Mouse (Mus musculus) kidney, postnatal 25 days (tissue): ENCODE data around the gene A730049H05Rik.

Source experiments
- DNase-seq, 2 experiments: peaks; one replicate each; pipeline ENCODE4 v3.0.0; 2021; ENCODE audit warnings: mixed read lengths in 2 of 2

Gene A730049H05Rik

GRCm38 (mm10) chr6:92829148-92829547 is 12.9 kb downstream of the A730049H05Rik start:
- no peak for DNase-seq

DNA sequence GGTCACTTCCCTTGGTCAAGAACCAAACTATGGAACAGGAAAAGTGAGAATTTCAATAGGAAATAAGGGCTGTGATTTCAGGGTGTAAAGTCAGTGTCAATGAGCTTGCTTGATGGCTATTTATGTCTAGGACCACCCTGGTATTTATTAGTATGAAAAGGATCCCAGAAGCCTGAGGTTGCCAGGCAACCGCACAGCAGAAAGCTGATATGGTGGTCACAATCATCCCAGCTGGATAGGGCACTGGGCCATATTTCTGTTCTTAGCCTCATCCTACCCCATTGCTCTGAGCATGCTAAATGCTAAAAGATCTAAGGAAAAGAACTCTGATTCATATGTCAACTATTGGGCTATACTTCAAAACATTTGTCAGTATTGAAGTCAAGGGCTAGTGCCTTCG is 14.8 kb downstream of the A730049H05Rik start:
- no peak for DNase-seq

DNA sequence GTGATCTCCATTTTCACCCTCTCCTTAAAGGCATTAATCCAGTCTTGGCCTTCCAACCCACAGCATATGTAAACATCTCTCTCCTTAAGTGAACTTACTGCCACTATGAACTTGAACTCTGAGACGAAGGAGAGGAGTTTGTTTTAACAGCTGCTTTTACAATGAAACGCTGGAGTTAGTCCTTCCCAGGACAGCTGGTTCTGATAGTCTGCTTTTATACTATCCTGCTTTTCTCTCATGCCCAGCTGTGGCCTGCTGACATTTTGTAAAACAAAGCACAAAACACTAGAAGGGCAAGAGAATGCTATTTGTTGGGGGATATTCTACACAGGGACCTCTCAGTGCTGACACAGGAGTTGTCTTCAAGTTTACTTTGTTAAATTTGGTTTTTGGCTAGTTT is 25.7 kb downstream of the A730049H05Rik start:
- DNase-seq, result no peak

GRCm38 (mm10) chr6:92843474-92843873 is 27.2 kb downstream of the A730049H05Rik start:
- DNase-seq, result no peak

DNA sequence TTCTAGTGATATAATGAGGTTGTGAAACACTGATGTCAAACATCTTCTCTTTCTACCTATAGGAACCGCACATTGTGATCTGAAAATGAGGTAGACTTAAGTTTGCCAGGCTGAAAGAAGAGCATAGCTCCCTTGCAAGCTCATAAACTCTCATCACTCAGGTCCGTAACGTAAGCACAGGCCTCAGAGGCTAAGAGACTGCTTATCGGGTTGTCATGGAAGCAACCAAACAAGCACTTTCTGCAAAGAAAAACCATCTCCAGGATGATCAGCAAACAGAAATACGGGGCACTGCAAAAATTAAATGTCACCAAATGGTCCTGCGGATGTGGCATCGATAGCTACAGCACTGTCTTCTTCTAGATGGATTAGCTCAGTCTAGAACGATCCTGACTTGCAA is 29.6 kb downstream of the A730049H05Rik start:
- no peak for DNase-seq

- DNase-seq, result no peak
Observed at GRCm38 (mm10) chr6:92846614-92847013, 30.3 kb downstream of the A730049H05Rik start.

- no peak for DNase-seq
Observed at GRCm38 (mm10) chr6:92849208-92849607, 32.9 kb downstream of the A730049H05Rik start.

DNA sequence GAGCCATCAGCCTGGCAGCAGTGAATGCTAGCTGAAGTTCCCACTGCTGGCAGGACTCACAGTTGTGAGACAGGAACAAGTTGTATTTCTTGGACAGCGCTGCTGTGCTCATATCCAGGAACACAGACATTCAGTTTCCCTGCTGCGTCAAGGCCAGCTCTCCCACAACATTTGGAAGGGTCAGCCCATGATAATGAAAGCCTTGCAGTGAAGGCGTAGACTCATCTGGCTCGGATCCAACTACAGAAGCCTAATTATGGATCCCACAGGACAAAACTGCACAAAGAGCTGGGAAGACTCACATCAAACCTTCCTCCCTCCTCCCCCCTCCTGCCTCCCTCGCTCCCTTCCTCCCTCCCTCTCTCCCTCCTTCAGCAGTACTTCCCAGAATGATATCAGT is 34.0 kb downstream of the A730049H05Rik start:
- peak; percentile 69 to 81 for DNase-seq

DNA sequence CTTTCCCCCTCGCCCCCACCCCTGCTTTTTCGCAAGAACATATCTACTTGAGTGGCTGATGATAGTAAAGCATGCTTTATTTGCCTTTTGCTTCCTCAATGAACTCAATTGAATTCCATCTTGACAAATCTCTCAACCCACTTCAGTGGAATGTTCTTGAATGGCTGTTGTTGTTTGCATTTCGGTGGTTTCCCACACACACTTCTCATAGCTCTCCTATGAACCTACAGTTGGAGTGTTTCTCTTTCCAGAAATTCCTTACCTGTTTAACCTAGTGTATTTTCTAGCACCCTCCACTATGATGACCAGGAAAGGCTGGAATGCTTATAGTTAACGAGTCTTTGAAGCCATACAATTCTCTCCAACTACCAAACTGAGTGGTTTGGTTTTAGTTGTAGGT is 38.6 kb downstream of the A730049H05Rik start:
- DNase-seq, result no peak

- DNase-seq, result no peak
Observed at GRCm38 (mm10) chr6:92857761-92858160, 41.5 kb downstream of the A730049H05Rik start.

DNA sequence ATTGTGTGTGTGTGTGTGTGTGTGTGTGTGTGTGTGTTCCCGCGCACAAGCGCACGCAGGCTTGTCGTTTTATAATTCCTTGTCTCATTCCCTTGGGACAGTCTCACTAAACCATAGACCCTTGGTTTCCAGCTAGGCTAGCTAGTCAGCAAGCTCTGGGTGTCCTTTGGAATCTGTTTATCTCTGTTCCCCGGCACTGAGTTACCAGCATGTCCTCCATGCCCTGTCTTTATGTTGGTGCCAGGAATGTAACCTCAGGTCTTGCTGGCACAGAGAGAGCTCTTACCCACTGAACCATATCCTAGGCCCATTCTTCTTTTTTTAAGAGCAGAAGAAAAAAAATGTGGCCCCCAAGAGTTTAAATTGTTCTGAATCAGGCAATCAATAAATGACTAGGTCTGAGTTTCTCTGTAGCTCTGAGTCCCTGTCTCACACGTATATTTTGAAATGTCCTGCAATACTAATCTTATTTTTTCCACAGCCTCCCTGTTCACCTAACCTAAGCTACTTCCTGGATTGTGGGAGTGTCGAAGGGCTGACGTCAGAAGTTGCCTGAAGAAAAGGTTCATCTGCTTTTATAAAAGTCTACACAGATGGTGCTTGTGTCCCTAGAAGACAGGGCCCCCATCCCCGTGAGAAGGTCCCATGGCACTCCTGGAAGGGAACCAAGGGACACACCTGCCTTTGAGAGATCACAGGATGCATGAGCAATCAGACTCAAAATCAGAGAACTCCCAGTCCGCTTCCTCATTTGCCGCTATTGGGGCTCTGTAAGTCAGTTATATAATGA is 42.6 kb downstream of the A730049H05Rik start:
- peak; percentile 39 to 71 for DNase-seq

GRCm38 (mm10) chr6:92860285-92860912 is 44.1 kb downstream of the A730049H05Rik start:
- DNase-seq, result no peak

DNA sequence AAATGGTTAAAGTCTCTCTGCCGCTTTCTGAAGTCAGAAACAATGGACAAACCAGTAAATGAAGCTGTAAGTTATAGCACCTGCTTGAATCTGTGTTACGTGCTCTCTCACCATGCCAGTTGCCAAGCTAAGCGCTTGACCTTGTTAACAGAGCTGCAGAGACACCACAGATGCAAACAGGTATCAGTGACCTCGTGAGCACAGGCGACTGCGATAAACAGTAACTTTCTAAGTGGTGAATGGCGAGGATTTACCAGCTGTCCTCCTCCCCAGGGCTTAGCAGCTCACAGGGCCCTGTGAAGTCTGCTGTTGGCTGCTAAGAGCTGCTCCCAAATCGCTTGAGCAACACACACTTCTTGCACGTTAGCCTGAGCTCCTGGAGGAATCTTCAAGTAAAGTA is 46.3 kb downstream of the A730049H05Rik start:
- no peak for DNase-seq

GRCm38 (mm10) chr6:92869089-92869581 is 52.9 kb downstream of the A730049H05Rik start, which contains the start of gene Gm15737:
Gene Gm15737, plus strand, starts transcription at chr6:92869357.
- DNase-seq, result peak; percentile 44 to 58

- DNase-seq, result no peak
Observed at GRCm38 (mm10) chr6:92869582-92870219, 53.4 kb downstream of the A730049H05Rik start.

- no peak for DNase-seq
Observed at GRCm38 (mm10) chr6:92871813-92872212, 55.5 kb downstream of the A730049H05Rik start.

DNA sequence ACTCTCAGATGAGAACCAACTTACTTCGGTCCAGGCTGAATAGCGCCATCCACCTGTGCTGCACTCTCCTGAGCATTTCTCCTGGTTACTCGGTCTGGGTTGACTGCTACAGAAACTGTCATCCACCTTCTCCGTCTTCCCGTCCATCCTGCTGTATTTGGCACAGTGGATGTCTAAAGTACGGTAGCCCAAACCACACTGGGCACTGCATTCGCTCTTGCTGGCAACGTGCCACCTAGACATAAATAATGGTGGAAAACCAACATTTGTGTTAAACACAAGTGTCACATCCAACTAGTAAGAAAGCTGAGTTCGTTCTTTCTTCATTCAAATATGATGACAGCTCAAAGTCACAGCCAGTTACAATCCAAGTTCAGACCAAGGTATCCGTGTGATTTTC is 56.5 kb downstream of the A730049H05Rik start:
- DNase-seq, result no peak

DNA sequence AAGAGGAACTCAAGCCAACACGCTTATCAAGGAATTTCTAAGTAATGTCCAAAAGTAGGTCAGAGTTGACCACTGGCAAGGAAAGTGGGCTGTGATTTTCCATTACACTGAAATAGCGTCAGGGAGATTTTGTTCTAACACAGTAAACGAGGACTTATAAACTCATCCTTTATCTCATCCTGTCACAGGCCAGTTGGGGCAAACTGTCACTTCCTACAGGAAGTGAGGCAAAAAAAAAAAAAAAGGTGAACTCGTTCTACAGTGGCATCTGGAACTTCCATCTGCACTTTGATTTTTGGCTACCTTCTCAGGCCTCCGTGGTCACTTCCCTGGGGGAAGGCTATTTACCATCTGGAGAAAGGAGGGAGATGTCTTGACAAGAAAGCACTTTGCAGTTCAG is 58.6 kb downstream of the A730049H05Rik start:
- DNase-seq, result peak; percentile 35 to 46

DNA sequence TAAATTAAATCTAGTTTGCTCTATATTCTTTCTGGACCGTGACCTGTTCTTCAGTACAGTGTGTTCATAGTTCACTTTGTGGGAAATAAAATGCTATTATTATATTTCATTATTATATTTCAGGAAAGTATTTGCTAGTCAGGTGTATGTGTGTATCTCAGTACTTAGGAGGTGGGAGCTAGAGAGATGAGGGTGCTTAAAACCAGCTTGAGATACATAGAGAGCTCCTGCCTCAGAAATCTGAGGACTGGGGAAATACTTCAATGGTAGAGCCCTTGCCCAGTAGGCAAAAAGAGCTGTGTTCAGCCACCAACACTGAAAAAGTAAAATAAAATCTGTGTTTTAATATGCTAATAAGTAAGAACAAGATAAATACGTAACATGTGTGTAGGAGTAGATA is 59.1 kb downstream of the A730049H05Rik start:
- DNase-seq, result no peak

DNA sequence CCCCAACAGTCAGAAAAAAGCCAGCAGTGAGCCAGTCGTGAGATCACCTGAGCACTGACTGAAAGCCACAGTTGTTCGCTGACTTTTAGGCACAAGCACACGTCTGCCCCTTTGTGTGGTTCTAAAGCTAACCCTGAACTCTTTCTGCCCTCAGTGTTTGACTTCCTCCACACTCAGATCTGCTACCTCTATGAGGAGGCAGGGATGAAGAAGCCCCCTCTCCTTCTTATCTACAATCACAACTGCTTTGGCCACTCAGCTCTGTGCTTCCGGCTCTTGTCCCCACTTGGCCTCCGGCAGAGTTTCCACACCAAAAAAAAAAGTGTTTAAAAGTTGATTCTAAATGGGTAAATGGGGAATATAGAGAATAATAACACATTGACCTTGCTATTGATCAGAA is 59.8 kb downstream of the A730049H05Rik start:
- no peak for DNase-seq

GRCm38 (mm10) chr6:92877236-92877635 is 61.0 kb downstream of the A730049H05Rik start:
- no peak for DNase-seq

GRCm38 (mm10) chr6:92878771-92879170 is 62.5 kb downstream of the A730049H05Rik start:
- DNase-seq, result no peak

GRCm38 (mm10) chr6:92879700-92880265 is 63.5 kb downstream of the A730049H05Rik start:
- no peak for DNase-seq
